Mouse (Mus musculus): ENCODE measurements at regions not wholly inside any gene's neighbourhood (a gene's known extent, or its start where the extent isn't known, plus 50 kb on each side); places are given as distances from the start of the nearest gene placed in this dataset.

DNA sequence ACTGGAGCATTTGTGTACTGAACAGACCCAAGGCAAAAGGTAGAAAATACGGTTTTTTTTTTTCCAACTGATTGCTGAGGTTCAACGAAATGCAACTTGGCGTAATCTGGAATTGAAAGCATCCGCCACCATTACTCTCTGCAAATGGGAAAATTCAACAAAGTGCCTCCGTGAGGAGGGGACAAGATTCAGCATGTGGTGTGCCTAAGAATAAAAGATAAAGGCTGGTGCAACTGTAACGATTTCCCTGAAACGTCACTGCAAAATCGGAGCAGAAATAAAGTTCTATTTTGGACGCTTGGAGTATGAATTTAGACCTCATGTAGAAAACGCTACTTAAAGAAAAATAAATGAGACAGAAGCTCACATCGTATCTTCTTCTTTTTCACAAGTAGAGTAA is 893.8 kb downstream of the Poteg start:
- Histone ChIP-seq H3K9me3 (ENCODE audit: control insufficient read depth, low read length) (no peaks in the 10 kb centered on the region), H3K9ac (replicated peaks; ENCODE audit: low read depth, low read length) (no peak overlapping the region), H3K4me2 (ENCODE audit: low read depth, low read length) (no peak overlapping the region), H3K36me3 (ENCODE audit: control insufficient read depth, insufficient read depth, low read length) (no peaks in the 10 kb centered on the region), H3K27me3 (ENCODE audit: control insufficient read depth, insufficient read depth, low read length) (no peaks in the 10 kb centered on the region), H3K4me3 (ENCODE audit: low read depth, low read length) (no peak overlapping the region), H3K4me1 (ENCODE audit: control insufficient read depth, insufficient read depth, low read length) (no peaks in the 10 kb centered on the region), H3K27ac (ENCODE audit: low read depth, low read length) (no peak overlapping the region)
- WGBS, result 89% methylated on average over 11 of the region's 11 CpGs
- no peak for ATAC-seq (ENCODE audit: low read depth)

GRCm38 (mm10) chr8:28366470-28366869 is 919.0 kb downstream of the Poteg start:
- no peak for ATAC-seq (ENCODE audit: low read depth)
- H3K36me3 ChIP-seq (ENCODE audit: control insufficient read depth, insufficient read depth, low read length), result no peaks in the 10 kb centered on the region
- no peaks in the 10 kb centered on the region for H3K27me3 ChIP-seq (ENCODE audit: control insufficient read depth, insufficient read depth, low read length)
- no peak overlapping the region for H3K4me3 ChIP-seq (ENCODE audit: low read depth, low read length)
- no peak overlapping the region for H3K4me2 ChIP-seq (ENCODE audit: low read depth, low read length)
- H3K9me3 ChIP-seq (ENCODE audit: control insufficient read depth, low read length), result no peaks in the 10 kb centered on the region
- no peak overlapping the region for H3K27ac ChIP-seq (ENCODE audit: low read depth, low read length)
- no peaks in the 10 kb centered on the region for H3K4me1 ChIP-seq (ENCODE audit: control insufficient read depth, insufficient read depth, low read length)
- H3K9ac ChIP-seq (replicated peaks; ENCODE audit: low read depth, low read length), result no peak overlapping the region

DNA sequence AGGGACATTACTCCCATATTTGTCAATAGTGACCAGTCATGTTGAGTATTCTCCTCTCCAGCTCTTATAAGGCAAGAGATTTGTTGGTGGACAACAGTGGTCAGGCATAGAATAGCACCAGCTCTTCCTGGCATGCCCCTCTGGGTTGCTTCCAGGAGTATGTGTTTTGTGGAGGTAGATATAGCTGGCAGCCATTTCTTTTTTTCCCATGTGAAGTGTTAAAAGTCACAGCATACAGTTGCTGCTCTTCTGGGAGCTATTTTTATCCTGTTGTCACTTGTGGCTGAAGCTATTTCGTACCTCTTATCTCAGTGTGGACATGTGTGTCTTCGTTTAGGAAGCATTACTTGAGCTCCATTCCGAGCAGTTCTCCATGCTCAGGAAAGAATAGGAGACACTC is 919.9 kb downstream of the Poteg start:
- WGBS, result 88% methylated on average over 3 of the region's 3 CpGs

DNA sequence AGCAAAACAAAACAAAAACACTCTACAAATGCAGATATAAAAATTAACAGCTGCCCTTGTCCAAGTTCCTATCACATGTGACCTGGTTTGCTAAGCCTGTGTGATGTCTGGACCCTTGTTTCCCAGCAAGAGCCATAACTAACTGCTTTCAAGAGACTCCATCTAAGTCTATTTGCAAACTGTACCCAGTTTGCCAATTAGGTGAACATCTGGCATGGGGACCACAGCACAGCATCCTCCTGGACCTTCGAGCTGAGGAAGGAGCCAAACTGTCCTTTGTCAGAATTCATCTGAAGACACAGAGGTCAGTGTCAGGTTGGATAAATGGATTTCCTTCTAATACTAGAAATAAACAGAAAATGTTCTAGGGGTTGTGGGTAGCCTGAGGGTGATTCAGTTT is 924.3 kb downstream of the Poteg start:
- no peak overlapping the region for H3K27ac ChIP-seq (ENCODE audit: low read depth, low read length)
- no peak overlapping the region for H3K9ac ChIP-seq (replicated peaks; ENCODE audit: low read depth, low read length)
- no peak for ATAC-seq (ENCODE audit: low read depth)
- H3K4me2 ChIP-seq (ENCODE audit: low read depth, low read length), result no peak overlapping the region
- no peaks in the 10 kb centered on the region for H3K36me3 ChIP-seq (ENCODE audit: control insufficient read depth, insufficient read depth, low read length)
- H3K4me3 ChIP-seq (ENCODE audit: low read depth, low read length), result no peak overlapping the region
- 64% methylated on average over 1 of the region's 1 CpGs for WGBS
- H3K9me3 ChIP-seq (ENCODE audit: control insufficient read depth, low read length), result no peaks in the 10 kb centered on the region
- no peaks in the 10 kb centered on the region for H3K4me1 ChIP-seq (ENCODE audit: control insufficient read depth, insufficient read depth, low read length)
- no peaks in the 10 kb centered on the region for H3K27me3 ChIP-seq (ENCODE audit: control insufficient read depth, insufficient read depth, low read length)

More for the DNA sequence above, 919.9 kb downstream of the Poteg start:
- no peaks in the 10 kb centered on the region for H3K9me3 ChIP-seq (ENCODE audit: control insufficient read depth, low read length)
- H3K9ac ChIP-seq (replicated peaks; ENCODE audit: low read depth, low read length), result no peak overlapping the region
- H3K27ac ChIP-seq (ENCODE audit: low read depth, low read length), result no peak overlapping the region
- no peaks in the 10 kb centered on the region for H3K4me1 ChIP-seq (ENCODE audit: control insufficient read depth, insufficient read depth, low read length)
- no peak overlapping the region for H3K4me2 ChIP-seq (ENCODE audit: low read depth, low read length)
- no peak overlapping the region for H3K4me3 ChIP-seq (ENCODE audit: low read depth, low read length)
- no peaks in the 10 kb centered on the region for H3K36me3 ChIP-seq (ENCODE audit: control insufficient read depth, insufficient read depth, low read length)
- no peaks in the 10 kb centered on the region for H3K27me3 ChIP-seq (ENCODE audit: control insufficient read depth, insufficient read depth, low read length)
- no peak for ATAC-seq (ENCODE audit: low read depth)

- WGBS, result 77% methylated on average over 1 of the region's 1 CpGs
- Histone ChIP-seq H3K4me3 (ENCODE audit: low read depth, low read length) (no peak overlapping the region), H3K36me3 (ENCODE audit: control insufficient read depth, insufficient read depth, low read length) (no peaks in the 10 kb centered on the region), H3K9ac (replicated peaks; ENCODE audit: low read depth, low read length) (no peak overlapping the region), H3K27ac (ENCODE audit: low read depth, low read length) (no peak overlapping the region), H3K27me3 (ENCODE audit: control insufficient read depth, insufficient read depth, low read length) (no peaks in the 10 kb centered on the region), H3K4me1 (ENCODE audit: control insufficient read depth, insufficient read depth, low read length) (no peaks in the 10 kb centered on the region), H3K4me2 (ENCODE audit: low read depth, low read length) (no peak overlapping the region), H3K9me3 (ENCODE audit: control insufficient read depth, low read length) (no peaks in the 10 kb centered on the region)
- ATAC-seq (ENCODE audit: low read depth), result no peak
Observed at GRCm38 (mm10) chr8:28400141-28400540, 952.7 kb downstream of the Poteg start.

GRCm38 (mm10) chr8:28427544-28428135 is 980.2 kb downstream of the Poteg start:
- Histone ChIP-seq H3K9ac (replicated peaks; ENCODE audit: low read depth, low read length) (no peak overlapping the region), H3K27ac (ENCODE audit: low read depth, low read length) (no peak overlapping the region), H3K4me2 (ENCODE audit: low read depth, low read length) (no peak overlapping the region), H3K27me3 (ENCODE audit: control insufficient read depth, insufficient read depth, low read length) (no peaks in the 10 kb centered on the region), H3K36me3 (ENCODE audit: control insufficient read depth, insufficient read depth, low read length) (no peaks in the 10 kb centered on the region), H3K9me3 (ENCODE audit: control insufficient read depth, low read length) (no peaks in the 10 kb centered on the region), H3K4me1 (ENCODE audit: control insufficient read depth, insufficient read depth, low read length) (no peaks in the 10 kb centered on the region), H3K4me3 (ENCODE audit: low read depth, low read length) (no peak overlapping the region)
- no peak; the same call in 1 of the 2 replicates for ATAC-seq (ENCODE audit: low read depth)
- 57% methylated on average over 7 of the region's 7 CpGs for WGBS

- ATAC-seq (ENCODE audit: low read depth), result no peak
- no peaks in the 10 kb centered on the region for H3K36me3 ChIP-seq (ENCODE audit: control insufficient read depth, insufficient read depth, low read length)
- no peak overlapping the region for H3K9ac ChIP-seq (replicated peaks; ENCODE audit: low read depth, low read length)
- no peaks in the 10 kb centered on the region for H3K27me3 ChIP-seq (ENCODE audit: control insufficient read depth, insufficient read depth, low read length)
- 94% methylated on average over 2 of the region's 2 CpGs for WGBS
- no peaks in the 10 kb centered on the region for H3K9me3 ChIP-seq (ENCODE audit: control insufficient read depth, low read length)
- no peak overlapping the region for H3K4me2 ChIP-seq (ENCODE audit: low read depth, low read length)
- no peak overlapping the region for H3K4me3 ChIP-seq (ENCODE audit: low read depth, low read length)
- no peaks in the 10 kb centered on the region for H3K4me1 ChIP-seq (ENCODE audit: control insufficient read depth, insufficient read depth, low read length)
- H3K27ac ChIP-seq (ENCODE audit: low read depth, low read length), result no peak overlapping the region
Observed at GRCm38 (mm10) chr8:28473190-28473589, 1025.7 kb downstream of the Poteg start.

- Histone ChIP-seq H3K9me3 (ENCODE audit: control insufficient read depth, low read length) (no peaks in the 10 kb centered on the region), H3K4me3 (ENCODE audit: low read depth, low read length) (no peak overlapping the region), H3K27me3 (ENCODE audit: control insufficient read depth, insufficient read depth, low read length) (no peaks in the 10 kb centered on the region), H3K4me2 (ENCODE audit: low read depth, low read length) (no peak overlapping the region), H3K4me1 (ENCODE audit: control insufficient read depth, insufficient read depth, low read length) (no peaks in the 10 kb centered on the region), H3K9ac (replicated peaks; ENCODE audit: low read depth, low read length) (no peak overlapping the region), H3K36me3 (ENCODE audit: control insufficient read depth, insufficient read depth, low read length) (no peaks in the 10 kb centered on the region), H3K27ac (ENCODE audit: low read depth, low read length) (no peak overlapping the region)
- 30% methylated on average over 3 of the region's 3 CpGs for WGBS
- no peak for ATAC-seq (ENCODE audit: low read depth)
Observed at GRCm38 (mm10) chr8:28487913-28488312, 1040.4 kb downstream of the Poteg start.

DNA sequence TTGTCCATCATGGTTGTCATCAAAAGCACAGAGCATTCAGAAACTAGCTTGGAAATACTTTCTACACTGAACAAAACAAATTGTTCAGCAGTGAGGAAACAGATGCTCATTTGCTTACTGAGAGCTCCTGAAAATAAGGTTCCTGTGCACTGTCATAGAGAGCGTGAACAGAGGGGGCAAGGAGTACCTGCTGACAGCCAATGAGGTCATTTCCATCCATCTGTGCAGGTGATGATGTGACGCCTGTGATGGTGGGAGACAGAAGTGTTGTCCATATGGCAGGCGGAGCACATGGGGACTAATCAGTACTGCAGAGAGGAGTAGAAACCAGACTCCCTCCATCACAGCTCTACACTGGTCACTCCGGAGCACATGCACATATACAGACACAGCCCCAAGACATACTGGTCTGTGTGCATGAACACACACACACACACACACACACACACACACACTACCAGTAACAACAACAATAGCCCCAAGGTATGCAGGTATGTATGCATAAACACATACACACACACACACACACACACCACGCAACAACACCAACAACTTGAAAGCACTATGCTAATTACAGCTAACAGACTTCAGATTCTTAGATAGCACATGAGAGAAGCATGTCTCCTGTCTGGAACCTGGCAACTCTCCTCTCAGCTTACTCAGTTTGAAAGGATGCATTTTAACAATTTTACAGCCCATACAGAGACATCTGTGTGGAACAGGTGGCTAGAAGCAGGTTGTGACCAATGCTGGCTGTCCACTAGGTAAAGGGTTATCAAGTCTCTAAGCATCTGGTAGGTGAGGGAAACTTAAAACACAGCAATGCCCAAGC is 1056.2 kb downstream of the Poteg start:
- WGBS, result 84% methylated on average over 5 of the region's 5 CpGs
- Histone ChIP-seq H3K4me3 (ENCODE audit: low read depth, low read length) (no peak overlapping the region), H3K36me3 (ENCODE audit: control insufficient read depth, insufficient read depth, low read length) (no peaks in the 10 kb centered on the region), H3K27me3 (ENCODE audit: control insufficient read depth, insufficient read depth, low read length) (no peaks in the 10 kb centered on the region), H3K4me1 (ENCODE audit: control insufficient read depth, insufficient read depth, low read length) (no peaks in the 10 kb centered on the region), H3K4me2 (ENCODE audit: low read depth, low read length) (no peak overlapping the region), H3K27ac (ENCODE audit: low read depth, low read length) (no peak overlapping the region), H3K9me3 (ENCODE audit: control insufficient read depth, low read length) (no peaks in the 10 kb centered on the region), H3K9ac (replicated peaks; ENCODE audit: low read depth, low read length) (no peak overlapping the region)
- ATAC-seq (ENCODE audit: low read depth), result peak; percentile 51; the same call in 1 of the 2 replicates
